Mouse (Mus musculus): Measurements from ENCODE around the gene Otog. TPM values are rescaled to one million over a fixed set of nuclear protein-coding genes. Genes with fewer than 3 reads are reported as not detected.

Otog gene
- polyA plus RNA-seq, 1 experiment from 2014 or later: 0.14 TPM

- Histone ChIP-seq H3K27me3 (replicated peaks) (no peaks in the 10 kb centered on the region), H3K4me2 (replicated peaks) (no peak overlapping the region), H3K4me3 (no peak overlapping the region), H3K27ac (no peak overlapping the region), H3K36me3 (no peaks in the 10 kb centered on the region), H3K9me3 (no peaks in the 10 kb centered on the region), H3K9ac (no peak overlapping the region), H3K4me1 (no peaks in the 10 kb centered on the region)
- WGBS: 52% methylated on average over 3 of the region's 3 CpGs
- ATAC-seq (ENCODE audit: low FRiP score, low read depth): no peak
Observed at GRCm38 (mm10) chr7:46339818-46340217, 99.0 kb downstream of the Otog start.

GRCm38 (mm10) chr7:46340295-46340694 is 99.5 kb downstream of the Otog start:
- Histone ChIP-seq H3K36me3 (no peaks in the 10 kb centered on the region), H3K27ac (no peak overlapping the region), H3K27me3 (replicated peaks) (no peaks in the 10 kb centered on the region), H3K4me1 (no peaks in the 10 kb centered on the region), H3K4me2 (replicated peaks) (no peak overlapping the region), H3K9ac (no peak overlapping the region), H3K4me3 (no peak overlapping the region), H3K9me3 (no peaks in the 10 kb centered on the region)
- no peak for ATAC-seq (ENCODE audit: low FRiP score, low read depth)
- 77% methylated on average over 5 of the region's 5 CpGs for WGBS

GRCm38 (mm10) chr7:46341471-46341870 is 100.7 kb downstream of the Otog start:
- ATAC-seq (ENCODE audit: low FRiP score, low read depth): no peak
- H3K4me3 ChIP-seq: no peak overlapping the region
- H3K36me3 ChIP-seq: no peaks in the 10 kb centered on the region
- H3K9me3 ChIP-seq: no peaks in the 10 kb centered on the region
- 0 out of 2 replicates have a peak, but pooled peaks cover under 1% of the 10 kb centered on the region for H3K27me3 ChIP-seq (replicated peaks)
- no peaks in the 10 kb centered on the region for H3K4me1 ChIP-seq
- H3K9ac ChIP-seq: no peak overlapping the region
- 84% methylated on average over 9 of the region's 9 CpGs for WGBS
- H3K27ac ChIP-seq: no peak overlapping the region
- H3K4me2 ChIP-seq (replicated peaks): no peak overlapping the region

- Histone ChIP-seq H3K27ac (no peak overlapping the region), H3K4me2 (replicated peaks) (no peak overlapping the region), H3K9ac (no peak overlapping the region), H3K36me3 (no peaks in the 10 kb centered on the region), H3K4me3 (no peak overlapping the region), H3K4me1 (peaks cover 3% of the 10 kb centered on the region; the same call in 1 of the 2 replicates), H3K9me3 (no peaks in the 10 kb centered on the region), H3K27me3 (replicated peaks) (peaks cover 37% of the 10 kb centered on the region)
- 70% methylated on average over 4 of the region's 4 CpGs for WGBS
- no peak for ATAC-seq (ENCODE audit: low FRiP score, low read depth)
Observed at GRCm38 (mm10) chr7:46347692-46348091, 106.9 kb downstream of the Otog start.

- peaks cover 37% of the 10 kb centered on the region for H3K27me3 ChIP-seq (replicated peaks)
- H3K4me3 ChIP-seq: peak overlapping the region; percentile 9; the same call in 1 of the 2 replicates
Observed at GRCm38 (mm10) chr7:46348813-46349212, 108.0 kb downstream of the Otog start.

GRCm38 (mm10) chr7:46350119-46350702 is 109.4 kb downstream of the Otog start:
- WGBS: 64% methylated on average over 9 of the region's 9 CpGs
- H3K27ac ChIP-seq: no peak overlapping the region
- no peak overlapping the region for H3K4me2 ChIP-seq (replicated peaks)
- no peak overlapping the region for H3K4me3 ChIP-seq
- ATAC-seq (ENCODE audit: low FRiP score, low read depth): no peak
- no peak overlapping the region for H3K9ac ChIP-seq
- peaks cover 3% of the 10 kb centered on the region; the same call in 1 of the 2 replicates for H3K4me1 ChIP-seq
- H3K9me3 ChIP-seq: no peaks in the 10 kb centered on the region
- peaks cover 37% of the 10 kb centered on the region for H3K27me3 ChIP-seq (replicated peaks)
- H3K36me3 ChIP-seq: no peaks in the 10 kb centered on the region

More at GRCm38 (mm10) chr7:46348813-46349212, 108.0 kb downstream of the Otog start:
- Histone ChIP-seq H3K36me3 (no peaks in the 10 kb centered on the region), H3K9me3 (no peaks in the 10 kb centered on the region), H3K27ac (no peak overlapping the region), H3K4me2 (replicated peaks) (peak overlapping the region; percentile 49), H3K4me1 (peaks cover 3% of the 10 kb centered on the region; the same call in 1 of the 2 replicates), H3K9ac (no peak overlapping the region)
- WGBS: under 1% methylated on average over 36 of the region's 36 CpGs
- ATAC-seq (ENCODE audit: low FRiP score, low read depth): no peak

- Histone ChIP-seq H3K4me3 (no peak overlapping the region), H3K36me3 (no peaks in the 10 kb centered on the region), H3K27me3 (replicated peaks) (peaks cover 27% of the 10 kb centered on the region), H3K9me3 (no peaks in the 10 kb centered on the region), H3K27ac (no peak overlapping the region), H3K4me1 (peaks cover 3% of the 10 kb centered on the region; the same call in 1 of the 2 replicates), H3K4me2 (replicated peaks) (no peak overlapping the region), H3K9ac (no peak overlapping the region)
- no peak for ATAC-seq (ENCODE audit: low FRiP score, low read depth)
- WGBS: 65% methylated on average over 2 of the region's 2 CpGs
Observed at GRCm38 (mm10) chr7:46352748-46353147, 112.0 kb downstream of the Otog start.

GRCm38 (mm10) chr7:46353216-46353615 is 112.4 kb downstream of the Otog start:
- WGBS: 64% methylated on average over 8 of the region's 8 CpGs
- Histone ChIP-seq H3K27me3 (replicated peaks) (peaks cover 23% of the 10 kb centered on the region), H3K36me3 (no peaks in the 10 kb centered on the region), H3K9me3 (no peaks in the 10 kb centered on the region), H3K27ac (no peak overlapping the region), H3K9ac (no peak overlapping the region), H3K4me2 (replicated peaks) (no peak overlapping the region), H3K4me1 (peaks cover 3% of the 10 kb centered on the region; the same call in 1 of the 2 replicates), H3K4me3 (no peak overlapping the region)
- no peak for ATAC-seq (ENCODE audit: low FRiP score, low read depth)

- H3K27me3 ChIP-seq (replicated peaks): peaks cover 16% of the 10 kb centered on the region
- no peaks in the 10 kb centered on the region for H3K36me3 ChIP-seq
- no peaks in the 10 kb centered on the region for H3K9me3 ChIP-seq
- WGBS: 76% methylated on average over 4 of the region's 4 CpGs
- no peak overlapping the region for H3K4me2 ChIP-seq (replicated peaks)
- no peak overlapping the region for H3K9ac ChIP-seq
- ATAC-seq (ENCODE audit: low FRiP score, low read depth): no peak
- no peak overlapping the region for H3K27ac ChIP-seq
- H3K4me1 ChIP-seq: peaks cover under 1% of the 10 kb centered on the region; the same call in 1 of the 2 replicates
- no peak overlapping the region for H3K4me3 ChIP-seq
Observed at GRCm38 (mm10) chr7:46353875-46354274, 113.1 kb downstream of the Otog start.

Other genes with a start within 250 kb of the Otog start
- 0.22 and 0.71 TPM in 2 replicates for gene Abcc6, start 210.7 kb upstream of the Otog start, polyA plus RNA-seq (2016; fragmentation: Nextera tagmentation; extraction: Ambion mirVana)
- 33.3 and 36.4 TPM in 2 replicates for gene Nomo1, start 207.3 kb upstream of the Otog start, polyA plus RNA-seq (2016; fragmentation: Nextera tagmentation; extraction: Ambion mirVana)
- 0.64 and 0.79 TPM in 2 replicates for gene Kcnj11, start 140.2 kb upstream of the Otog start, polyA plus RNA-seq (2016; fragmentation: Nextera tagmentation; extraction: Ambion mirVana)
- 6.0 and 7.6 TPM in 2 replicates for gene Abcc8, start 61.0 kb upstream of the Otog start, polyA plus RNA-seq (2016; fragmentation: Nextera tagmentation; extraction: Ambion mirVana)
- gene Ush1c, start 2.5 kb upstream of the Otog start, polyA plus RNA-seq (2016; fragmentation: Nextera tagmentation; extraction: Ambion mirVana): 2.7 and 3.6 TPM in 2 replicates
- 10.8 and 13.5 TPM in 2 replicates for gene Myod1, start 135.5 kb downstream of the Otog start, polyA plus RNA-seq (2016; fragmentation: Nextera tagmentation; extraction: Ambion mirVana)
- 7.3 and 9.7 TPM in 2 replicates for gene Kcnc1, start 155.5 kb downstream of the Otog start, polyA plus RNA-seq (2016; fragmentation: Nextera tagmentation; extraction: Ambion mirVana)